ENCODE assay signal across 8 mouse cellular contexts in the genomic region with DNA sequence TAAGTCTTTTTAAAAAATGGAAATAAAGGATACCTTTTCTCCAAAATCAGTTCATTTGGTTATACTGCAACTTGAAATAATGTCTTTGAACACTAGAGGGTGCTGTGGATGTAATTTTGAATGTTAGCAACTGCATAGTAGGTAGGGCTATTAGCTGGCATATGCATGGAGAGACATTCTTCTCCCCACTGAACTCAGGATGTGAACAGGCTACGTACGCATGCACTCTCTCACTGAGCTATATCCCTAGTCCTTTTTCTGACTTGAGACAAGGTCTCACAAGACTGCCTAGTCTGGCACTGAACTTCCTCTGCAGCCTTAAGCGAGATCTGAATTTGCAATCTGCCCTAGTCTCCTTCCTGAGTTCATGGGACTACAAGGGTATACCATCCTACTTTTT. TPM values are rescaled to one million over a fixed set of nuclear protein-coding genes. Genes with fewer than 3 reads are reported as not detected.
DNase-seq lines count a peak whose midpoint lies in the region; ATAC-seq and TF ChIP-seq lines count a peak whose summit lies in the region.

No protein-coding gene starts in this region.

- 34% methylated on average over 3 of the region's 3 CpGs for WGBS in hindbrain, embryonic 16.5 days

- H3K4me3 ChIP-seq in G1E (ENCODE audit: low read depth, low read length), result no peak overlapping the region
- H3K4me3 ChIP-seq in hindbrain, embryonic 16.5 days (ENCODE audit: low read length), result no peak overlapping the region

- H3K4me2 ChIP-seq in hindbrain, embryonic 16.5 days (ENCODE audit: low read length), result no peak overlapping the region

- no peaks in the 10 kb centered on the region for H3K9me3 ChIP-seq in G1E (replicated peaks)
- H3K9me3 ChIP-seq in hindbrain, embryonic 16.5 days (ENCODE audit: control insufficient read depth, low read length), result no peaks in the 10 kb centered on the region

- no peak for ATAC-seq in G1E (ENCODE audit: extremely low read depth, insufficient number of reproducible peaks, low FRiP score, poor library complexity, severe bottlenecking)
- ATAC-seq in hindbrain, embryonic 16.5 days, result 0 out of 2 replicates have a peak, but pooled peaks have one; percentile 56

- no peaks in the 10 kb centered on the region for H3K27me3 ChIP-seq in G1E (ENCODE audit: insufficient read depth, low read length)
- no peaks in the 10 kb centered on the region for H3K27me3 ChIP-seq in hindbrain, embryonic 16.5 days (replicated peaks; ENCODE audit: control insufficient read depth, insufficient read depth, low read length)

- no peak overlapping the region for H3K9ac ChIP-seq in hindbrain, embryonic 16.5 days (ENCODE audit: low read depth, low read length)

- H3K4me1 ChIP-seq in G1E (ENCODE audit: insufficient read depth, low read depth, low read length), result peaks cover 3% of the 10 kb centered on the region; the same call in 1 of the 2 replicates
- no peaks in the 10 kb centered on the region for H3K4me1 ChIP-seq in hindbrain, embryonic 16.5 days (ENCODE audit: control insufficient read depth, insufficient read depth, low read depth, low read length)

- DNase-seq in left cerebral cortex, postnatal 14 days (ENCODE audit: low spot score in 2 of 2), result peak; percentile 65 to 85
- no peak for DNase-seq in left cerebral cortex, adult 18-20 months (ENCODE audit: low spot score in 2 of 2)
- peak; percentile 50 for DNase-seq in G1E (ENCODE audit: low spot score)
- DNase-seq in c-Kit-negative CD71-positive TER-119-positive erythroid progenitor cells, embryonic 14.5 days (ENCODE audit: low read depth, low spot score), result peak; percentile 73
- peak; percentile 78 for DNase-seq in lung, postnatal 10 days
- DNase-seq in right cerebral cortex, postnatal 36 days (ENCODE audit: low spot score in 2 of 2), result no peak
- no peak for DNase-seq in gastrocnemius, postnatal 25 days

- TF ChIP-seq CTCF in G1E (IDR thresholded peaks at IDR 0.05; ENCODE audit: low read depth, low read length), result peak; percentile 33; the same call in 1 of the 2 replicates

- H3K27ac ChIP-seq in hindbrain, embryonic 16.5 days (ENCODE audit: low read depth, low read length), result no peak overlapping the region

- peaks cover 72% of the 10 kb centered on the region for H3K36me3 ChIP-seq in G1E (replicated peaks)
- H3K36me3 ChIP-seq in hindbrain, embryonic 16.5 days (ENCODE audit: control insufficient read depth, insufficient read depth, low read length), result peaks cover 37% of the 10 kb centered on the region

- intact Hi-C loops in left cerebral cortex, postnatal 14 days (cut with DNase I), result loop anchor here (1.0 to 2.0 kb wide), 2 partner anchors 36 to 91 kb away; partner anchors contain the start of gene Becn1

RNA-seq across cellular contexts. Expression of gene Ezh1, which starts 14.3 kb away (rescaled TPM):
- total RNA-seq in left cerebral cortex, postnatal 14 days (2021), result 10 to 100 TPM; 32.4 TPM
- total RNA-seq in left cerebral cortex, adult 18-20 months (2021), result 10 to 100 TPM; 55.7 to 62.7 TPM
- 46.1 and 55.9 TPM in 2 replicates for total RNA-seq in G1E (2014; fragmentation: Nextera tagmentation)
- 23.9 and 25.4 TPM in 2 replicates for total RNA-seq in G1E (2017)
- polyA plus RNA-seq in G1E (2012), result 2.0 and 4.2 TPM in 2 replicates
- 30.0 and 32.4 TPM in 2 replicates for polyA plus RNA-seq in hindbrain, embryonic 16.5 days (2015; fragmentation: Nextera tagmentation; extraction: Ambion mirVana)
- total RNA-seq in gastrocnemius, postnatal 25 days (2021), result 10 to 100 TPM; 17.8 to 18.9 TPM

RNA-seq across cellular contexts. Expression of gene Ramp2, which starts 33.9 kb away (rescaled TPM):
- total RNA-seq in left cerebral cortex, postnatal 14 days (2021), result 10 to 100 TPM; 40.4 to 44.7 TPM
- 10 to 100 TPM; 31.4 to 37.8 TPM for total RNA-seq in left cerebral cortex, adult 18-20 months (2021)
- total RNA-seq in G1E (2014; fragmentation: Nextera tagmentation), result not detected in 2 replicates
- 0.27 TPM in 1 of 2 replicates, not detected in the other for total RNA-seq in G1E (2017)
- 0.04 and 0.10 TPM in 2 replicates for polyA plus RNA-seq in G1E (2012)
- polyA plus RNA-seq in hindbrain, embryonic 16.5 days (2015; fragmentation: Nextera tagmentation; extraction: Ambion mirVana), result 100 and 108 TPM in 2 replicates
- total RNA-seq in gastrocnemius, postnatal 25 days (2021), result 10 to 100 TPM; 31.8 to 51.8 TPM

RNA-seq across cellular contexts. Expression of gene Ccr10, which starts 36.7 kb away (rescaled TPM):
- total RNA-seq in left cerebral cortex, postnatal 14 days (2021), result under 1 TPM; 0.19 to 0.26 TPM
- under 1 TPM in 1 of 2 experiments, not detected in 1; 0.28 TPM for total RNA-seq in left cerebral cortex, adult 18-20 months (2021)
- total RNA-seq in G1E (2014; fragmentation: Nextera tagmentation), result not detected in 2 replicates
- total RNA-seq in G1E (2017), result not detected in 2 replicates
- polyA plus RNA-seq in G1E (2012), result not detected in 2 replicates
- 0.32 and 0.60 TPM in 2 replicates for polyA plus RNA-seq in hindbrain, embryonic 16.5 days (2015; fragmentation: Nextera tagmentation; extraction: Ambion mirVana)
- total RNA-seq in gastrocnemius, postnatal 25 days (2021), result not detected

RNA-seq across cellular contexts. Expression of gene Plekhh3, which starts 40.8 kb away (rescaled TPM):
- 10 to 100 TPM in 1 of 2 experiments, 1 to 10 TPM in 1; 7.7 to 10.2 TPM for total RNA-seq in left cerebral cortex, postnatal 14 days (2021)
- 10 to 100 TPM; 14.2 to 16.7 TPM for total RNA-seq in left cerebral cortex, adult 18-20 months (2021)
- total RNA-seq in G1E (2014; fragmentation: Nextera tagmentation) (0.49 and 2.6 TPM in 2 replicates), G1E (2017) (1.5 and 1.9 TPM in 2 replicates)
- polyA plus RNA-seq in G1E (2012), result 3.8 and 4.8 TPM in 2 replicates
- polyA plus RNA-seq in hindbrain, embryonic 16.5 days (2015; fragmentation: Nextera tagmentation; extraction: Ambion mirVana), result 9.3 and 9.5 TPM in 2 replicates
- total RNA-seq in gastrocnemius, postnatal 25 days (2021), result 10 to 100 TPM; 18.4 to 24.0 TPM

RNA-seq across cellular contexts. Expression of gene Vps25, which starts 41.5 kb away (rescaled TPM):
- total RNA-seq in left cerebral cortex, postnatal 14 days (2021), result 10 to 100 TPM; 74.6 to 86.7 TPM
- 10 to 100 TPM; 56.8 to 65.8 TPM for total RNA-seq in left cerebral cortex, adult 18-20 months (2021)
- total RNA-seq in G1E (2014; fragmentation: Nextera tagmentation) (482 and 539 TPM in 2 replicates), G1E (2017) (98.4 and 104 TPM in 2 replicates)
- 140 and 170 TPM in 2 replicates for polyA plus RNA-seq in G1E (2012)
- 128 and 131 TPM in 2 replicates for polyA plus RNA-seq in hindbrain, embryonic 16.5 days (2015; fragmentation: Nextera tagmentation; extraction: Ambion mirVana)
- 10 to 100 TPM; 31.8 to 36.4 TPM for total RNA-seq in gastrocnemius, postnatal 25 days (2021)

Comparison
In these comparisons a context has a peak if more than half of its experiments do, and no peak if none do; other contexts are left out.
1. DNase-seq: peak in left cerebral cortex, postnatal 14 days (2 of 2), G1E (single experiment), c-Kit-negative CD71-positive TER-119-positive erythroid progenitor cells, embryonic 14.5 days (single experiment) and lung, postnatal 10 days (single experiment); none in left cerebral cortex, adult 18-20 months (0 of 2), right cerebral cortex, postnatal 36 days (0 of 2) and gastrocnemius, postnatal 25 days (single experiment).
2. RNA of gene Ramp2, which starts 33.9 kb away (total RNA-seq): 31.8 to 51.8 TPM in gastrocnemius, postnatal 25 days, 40.4 to 44.7 TPM in left cerebral cortex, postnatal 14 days and 31.4 to 37.8 TPM in left cerebral cortex, adult 18-20 months; 0.27 TPM in G1E; every median in the first group is over 10 times any median in the second.